Mouse (Mus musculus) macrophage (primary cell): Measurements from ENCODE around the gene Dock9. TPM values are rescaled to one million over a fixed set of nuclear protein-coding genes. Genes with fewer than 3 reads are reported as not detected.
"Not testable (repeated sequence)": the region's sequence is repeated elsewhere in the genome, so short reads cannot be mapped to it uniquely, and the experiment has no call there.

Experiments
- H3K27ac ChIP-seq: fragments of 350-480 bp; formaldehyde crosslinking; 2 replicates; pipeline ENCODE4 v1.9.0; 2021
- H3K36me3 ChIP-seq: fragments of 350-480 bp; formaldehyde crosslinking; 2 replicates; pipeline ENCODE4 v1.9.0; 2021; ENCODE audit errors: inconsistent target
- H3K4me3 ChIP-seq: fragments of 350-480 bp; formaldehyde crosslinking; 2 replicates; pipeline ENCODE4 v1.9.0; 2021; ENCODE audit errors: inconsistent target
- H3K79me2 ChIP-seq: fragments of 350-480 bp; formaldehyde crosslinking; 2 replicates; pipeline ENCODE4 v1.9.0; 2021; ENCODE audit errors: inconsistent target
- WGBS: methylation state at CpG from one replicate; pipeline ENCODE4 v1.1.7; 2026; ENCODE audit warnings: inconsistent platforms; ENCODE audit not compliant: missing documents; 5-methylcytosine and 5-hydroxymethylcytosine counted together
- polyA plus RNA-seq: library from polyadenylated mRNA; stranded (reverse); fragments of 250-400 nt; gene quantifications from 3 replicates; pipeline ENCODE4 v1.2.4, GENCODE M21; 2018; ENCODE audit warnings: inconsistent platforms

Dock9 gene
- polyA plus RNA-seq, 1 experiment from 2014 or later = 0.34 TPM

DNA sequence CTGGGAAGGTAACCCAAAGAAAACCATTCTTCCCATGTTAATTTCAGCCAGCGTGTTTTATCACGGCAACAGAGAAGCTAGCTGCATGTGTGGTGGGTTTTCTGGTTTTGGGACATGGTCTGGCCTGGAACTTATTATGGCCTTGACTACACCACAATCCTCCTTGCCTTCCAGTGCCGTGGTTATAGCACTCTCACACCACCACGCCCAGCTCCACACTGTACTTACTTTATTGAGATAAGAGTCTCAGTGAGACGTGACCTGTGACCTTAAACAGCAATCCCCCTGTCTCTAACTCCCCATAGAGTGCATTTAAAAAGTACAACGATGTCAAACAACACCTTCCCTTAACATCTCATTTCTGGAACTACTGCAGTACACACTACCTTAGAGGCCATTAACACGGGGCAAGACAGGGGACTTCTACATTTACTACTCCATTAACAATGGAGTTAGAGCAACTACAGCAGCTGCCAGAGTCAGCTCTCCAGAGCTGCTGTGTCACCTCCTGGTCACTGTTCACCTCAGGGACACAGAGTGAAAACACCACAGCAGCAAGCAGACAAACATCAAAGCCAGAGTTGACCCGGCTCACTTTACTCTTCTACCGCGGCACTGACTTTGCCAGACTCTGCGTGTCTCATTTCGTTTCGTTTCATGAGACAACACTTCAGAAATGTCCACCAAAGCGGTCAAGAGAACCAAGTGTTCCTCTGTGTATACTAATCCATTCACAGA is 86.4 kb downstream of the Dock9 start:
- WGBS = 74% methylated on average over 14 of the region's 14 CpGs
- H3K4me3 ChIP-seq = no peak overlapping the region
- H3K36me3 ChIP-seq = no peaks in the 10 kb centered on the region
- H3K79me2 ChIP-seq = no peaks in the 10 kb centered on the region
- no peak overlapping the region for H3K27ac ChIP-seq

DNA sequence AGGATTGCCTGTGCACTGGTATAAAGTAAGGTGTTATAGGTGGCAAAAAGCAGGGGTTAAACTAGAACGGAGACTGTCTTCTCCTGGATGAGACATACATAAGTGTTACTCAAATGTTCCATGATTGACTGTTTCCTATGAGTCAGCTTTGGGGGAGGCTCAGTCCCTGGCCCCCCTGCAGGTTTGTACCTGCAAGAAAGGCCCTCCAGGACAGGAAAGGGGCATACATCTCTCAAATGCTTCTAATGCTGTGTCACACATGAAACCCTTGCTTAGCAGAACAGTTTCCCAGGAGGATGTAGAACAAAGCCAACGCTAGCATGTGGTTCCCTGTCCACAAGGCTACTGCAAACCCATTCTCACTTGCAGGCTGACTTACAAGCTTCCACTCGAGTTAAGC is 87.5 kb downstream of the Dock9 start:
- Histone ChIP-seq H3K27ac (no peak overlapping the region), H3K36me3 (no peaks in the 10 kb centered on the region), H3K79me2 (no peaks in the 10 kb centered on the region), H3K4me3 (no peak overlapping the region)
- WGBS = 66% methylated on average over 3 of the region's 3 CpGs

DNA sequence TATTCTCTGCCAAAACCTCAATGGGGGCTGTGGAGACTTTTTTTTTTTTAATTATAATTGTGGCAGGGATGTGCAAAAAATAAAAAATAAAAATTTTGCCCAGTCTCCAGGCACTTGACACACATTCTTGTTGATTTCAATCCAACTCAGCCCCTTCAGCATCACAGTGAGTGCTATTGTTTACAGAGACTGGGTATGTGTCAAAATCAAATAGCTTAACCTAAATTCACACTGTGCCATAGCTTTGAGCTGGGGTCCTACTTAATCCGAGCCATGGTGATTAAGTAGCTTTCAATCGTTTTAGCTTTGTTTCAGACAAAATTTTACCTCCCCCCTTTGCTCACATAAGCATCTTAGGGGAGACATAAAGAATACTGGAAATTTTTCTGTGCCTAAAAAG is 89.4 kb downstream of the Dock9 start:
- no peaks in the 10 kb centered on the region for H3K79me2 ChIP-seq
- 95% methylated on average over 2 of the region's 2 CpGs for WGBS
- H3K36me3 ChIP-seq = no peaks in the 10 kb centered on the region
- no peak overlapping the region for H3K4me3 ChIP-seq
- no peak overlapping the region for H3K27ac ChIP-seq

DNA sequence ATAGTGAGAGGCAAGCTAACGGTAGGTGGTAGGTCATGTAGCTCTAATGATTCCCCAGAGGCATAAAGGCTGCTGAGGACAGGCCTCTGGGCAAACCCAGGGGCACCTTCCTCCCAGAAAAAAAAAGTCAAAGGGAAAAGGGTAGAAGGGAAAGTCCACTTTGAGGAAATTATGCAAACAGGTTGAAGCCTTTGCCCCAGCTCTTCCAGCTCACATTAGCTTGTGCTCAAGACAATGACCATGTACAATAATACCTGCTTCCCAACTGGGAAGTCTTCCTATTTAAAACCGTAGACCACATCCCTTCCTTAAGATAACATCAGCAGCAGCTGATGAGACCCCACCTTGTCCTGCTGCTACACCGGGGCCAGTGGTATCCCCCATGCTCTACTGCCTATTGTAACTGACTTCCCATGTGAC is 91.1 kb downstream of the Dock9 start:
- Histone ChIP-seq H3K27ac (no peak overlapping the region), H3K4me3 (no peak overlapping the region), H3K36me3 (no peaks in the 10 kb centered on the region), H3K79me2 (no peaks in the 10 kb centered on the region)
- 83% methylated on average over 3 of the region's 3 CpGs for WGBS

DNA sequence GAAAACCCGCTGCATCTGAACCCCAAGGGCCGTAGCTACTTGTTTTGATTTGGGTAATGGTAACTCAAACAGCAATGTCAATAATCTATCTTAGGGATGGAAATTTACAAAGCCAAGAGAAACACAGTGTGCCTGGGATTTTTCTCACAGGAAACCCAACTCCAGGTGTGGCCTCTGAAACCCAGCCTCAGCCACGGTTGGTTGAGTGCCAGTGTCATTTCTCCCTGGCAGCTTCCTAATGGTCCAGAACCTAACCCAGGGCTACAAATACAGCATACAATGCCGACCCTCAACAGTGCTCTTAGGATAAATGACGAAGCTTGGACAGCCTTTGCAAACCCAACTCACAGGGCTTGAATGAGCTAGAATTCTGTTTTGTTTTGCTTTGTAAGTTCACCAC is 92.0 kb downstream of the Dock9 start:
- Histone ChIP-seq H3K36me3 (no peaks in the 10 kb centered on the region), H3K27ac (no peak overlapping the region), H3K79me2 (no peaks in the 10 kb centered on the region), H3K4me3 (no peak overlapping the region)
- 77% methylated on average over 5 of the region's 5 CpGs for WGBS

DNA sequence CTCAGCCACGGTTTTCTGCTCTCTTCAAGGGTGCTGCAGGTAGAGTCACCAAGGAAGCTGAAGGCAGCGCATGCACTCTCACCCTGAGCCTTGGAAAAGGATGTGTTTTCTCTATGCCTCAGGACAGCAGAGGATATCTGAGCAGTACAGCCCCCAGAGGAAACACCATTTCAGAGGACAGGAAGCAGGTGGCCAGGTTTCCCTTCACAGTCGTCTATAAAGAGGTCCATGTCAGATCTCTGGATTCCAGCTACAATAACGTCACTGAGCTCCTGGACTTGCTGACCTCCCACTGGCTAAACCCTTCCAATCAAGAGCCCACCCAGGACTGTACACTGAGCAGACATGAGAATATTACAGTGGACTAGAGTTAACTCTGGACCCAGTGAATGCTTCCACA is 95.1 kb downstream of the Dock9 start:
- Histone ChIP-seq H3K4me3 (no peak overlapping the region), H3K36me3 (no peaks in the 10 kb centered on the region), H3K79me2 (no peaks in the 10 kb centered on the region), H3K27ac (no peak overlapping the region)
- WGBS = 10% methylated on average over 4 of the region's 4 CpGs

DNA sequence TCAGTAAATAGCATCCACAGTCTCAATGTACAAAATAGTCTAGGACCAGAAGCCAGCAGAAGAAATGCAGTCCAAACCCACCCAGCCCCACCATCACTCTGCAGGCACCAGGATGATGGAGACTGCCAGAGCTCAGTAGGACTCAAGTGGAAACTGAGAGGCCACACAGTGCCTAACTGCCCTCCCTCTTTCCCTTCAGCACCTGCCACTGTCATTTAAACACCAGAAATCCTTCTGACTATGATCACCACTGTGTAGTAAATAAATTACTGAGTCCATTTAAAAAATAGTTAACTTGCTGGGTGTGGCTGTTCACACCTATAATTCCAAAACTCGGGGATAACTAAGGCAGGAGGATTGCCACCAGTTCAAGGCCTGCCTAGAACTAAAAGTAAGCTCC is 97.6 kb downstream of the Dock9 start:
- H3K36me3 ChIP-seq = no peaks in the 10 kb centered on the region
- H3K4me3 ChIP-seq = no peak overlapping the region
- H3K27ac ChIP-seq = no peak overlapping the region
- WGBS = 94% methylated on average over 1 of the region's 1 CpGs
- no peaks in the 10 kb centered on the region for H3K79me2 ChIP-seq

DNA sequence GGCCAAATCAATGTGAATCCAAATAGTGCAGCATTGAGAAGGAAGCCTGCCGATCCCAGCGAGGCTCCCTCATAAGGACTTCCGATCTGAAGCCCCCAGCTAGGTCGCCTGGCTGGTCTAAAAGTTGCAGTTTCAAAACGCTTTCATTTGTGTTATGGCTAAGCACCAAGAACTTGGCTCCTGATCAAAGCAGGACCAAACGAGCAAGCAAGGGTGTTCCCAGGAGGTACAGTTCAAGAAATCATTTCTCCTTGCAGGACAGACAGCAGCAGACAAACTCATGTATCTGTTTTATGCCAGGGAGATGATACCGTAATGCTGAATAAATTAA is 99.1 kb downstream of the Dock9 start:
- Histone ChIP-seq H3K36me3 (no peaks in the 10 kb centered on the region), H3K79me2 (no peaks in the 10 kb centered on the region), H3K27ac (no peak overlapping the region), H3K4me3 (no peak overlapping the region)
- WGBS = 71% methylated on average over 7 of the region's 7 CpGs

DNA sequence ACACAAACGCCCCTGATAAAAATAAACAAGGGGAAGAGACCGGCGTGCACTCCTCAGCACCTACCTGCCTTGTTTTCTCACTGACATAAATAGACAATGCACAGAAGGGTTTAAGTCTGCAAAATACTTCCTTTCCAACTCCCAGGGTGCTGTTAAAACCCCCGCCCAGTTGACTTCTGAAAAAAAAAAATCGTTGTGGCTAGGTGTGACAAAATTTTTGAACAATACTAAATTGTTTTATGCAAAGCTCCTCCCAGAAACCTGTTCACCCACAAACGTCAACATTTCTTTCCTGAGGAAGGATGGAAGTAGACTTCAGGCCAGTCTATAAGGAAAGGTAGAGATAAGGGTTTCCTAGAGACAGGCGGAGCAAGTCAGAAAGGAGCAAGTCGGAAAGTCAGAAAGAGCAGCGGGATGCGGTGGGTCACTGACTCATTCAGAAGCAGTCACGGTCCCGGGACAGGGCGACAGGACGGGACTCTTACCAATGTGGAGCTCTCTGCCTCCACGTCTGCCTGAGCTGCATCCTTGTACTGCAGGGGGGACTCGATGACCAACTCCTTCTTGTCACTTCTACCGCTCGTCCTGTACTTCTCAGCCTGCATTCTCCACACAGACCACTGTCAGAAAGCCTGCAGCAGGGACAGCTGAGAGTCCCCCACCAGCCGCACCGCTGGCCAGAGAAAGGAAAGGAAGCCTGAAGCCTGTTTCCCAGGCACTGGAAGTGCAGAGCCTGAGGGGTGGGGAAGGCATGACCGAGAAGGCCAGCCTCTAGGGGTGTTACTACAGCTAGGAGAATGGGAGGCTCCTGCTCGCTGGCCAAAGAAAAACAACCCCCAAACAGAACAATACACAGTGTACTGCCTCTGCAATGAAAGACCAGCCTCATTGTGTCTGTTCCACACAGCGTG is 99.7 kb downstream of the Dock9 start:
- Histone ChIP-seq H3K79me2 (no peaks in the 10 kb centered on the region), H3K36me3 (no peaks in the 10 kb centered on the region), H3K27ac (no peak overlapping the region), H3K4me3 (no peak overlapping the region)
- WGBS = 25% methylated on average over 23 of the region's 23 CpGs

DNA sequence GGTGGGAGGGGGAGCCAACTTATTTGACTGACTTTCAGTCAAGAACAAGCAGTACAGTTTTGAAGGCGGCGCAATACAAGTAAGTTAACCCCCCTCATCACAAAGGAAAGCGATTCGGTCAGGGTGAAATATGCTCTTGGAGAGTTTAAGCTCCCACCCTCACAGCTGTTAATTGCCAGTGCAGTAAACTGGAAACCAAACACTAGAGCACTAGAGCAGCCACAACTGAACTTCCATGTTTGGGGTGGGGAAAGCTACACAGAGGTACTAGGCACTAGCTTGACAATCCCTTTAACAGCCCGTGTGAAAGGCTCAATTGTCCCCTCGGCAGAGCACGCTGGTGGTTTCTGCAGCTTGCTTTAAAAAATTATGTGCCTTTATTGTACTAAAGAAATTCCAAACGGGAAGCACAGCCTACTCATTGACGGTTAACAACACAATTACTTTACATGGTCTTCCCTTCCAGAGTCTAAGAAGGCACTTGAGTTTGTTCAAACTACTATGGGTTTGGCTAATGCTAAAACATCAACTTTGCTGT is 100.4 kb downstream of the Dock9 start:
- Histone ChIP-seq H3K4me3 (no peak overlapping the region), H3K27ac (no peak overlapping the region), H3K36me3 (no peaks in the 10 kb centered on the region), H3K79me2 (no peaks in the 10 kb centered on the region)
- WGBS = 7% methylated on average over 9 of the region's 9 CpGs

DNA sequence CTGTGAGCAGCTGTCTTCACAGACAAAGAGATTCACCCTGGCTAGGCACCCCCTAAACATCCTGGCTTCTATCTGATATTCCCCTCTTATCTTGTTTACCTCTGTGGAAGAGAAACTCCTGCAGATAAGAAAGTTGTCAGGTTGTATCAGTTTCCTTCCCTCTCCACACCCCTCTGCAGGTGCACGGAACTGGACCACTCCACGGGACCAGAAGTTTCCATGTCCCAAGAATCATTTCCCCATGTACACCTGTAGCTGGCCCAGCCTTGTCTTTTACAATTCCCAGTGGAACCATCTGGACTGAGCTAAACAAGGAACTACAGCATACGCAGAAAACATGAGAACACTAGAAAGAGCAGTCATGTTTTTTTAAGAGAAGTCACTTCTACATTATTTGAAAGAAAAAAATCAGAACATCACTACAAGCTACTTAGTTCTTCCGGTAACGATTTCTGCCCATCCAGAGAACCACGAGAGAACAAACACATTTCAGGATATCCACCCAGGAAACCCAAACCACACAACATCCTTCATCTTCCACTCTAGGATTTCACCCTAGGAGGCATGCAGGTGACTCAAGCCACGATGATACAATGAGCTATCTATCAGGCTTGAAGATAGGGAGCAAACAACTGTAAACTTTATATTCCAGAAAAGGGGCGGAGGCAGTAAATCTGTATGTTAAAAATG is 101.1 kb downstream of the Dock9 start:
- Histone ChIP-seq H3K27ac (no peak overlapping the region), H3K4me3 (no peak overlapping the region), H3K79me2 (no peaks in the 10 kb centered on the region), H3K36me3 (no peaks in the 10 kb centered on the region)
- WGBS = 8% methylated on average over 8 of the region's 8 CpGs

DNA sequence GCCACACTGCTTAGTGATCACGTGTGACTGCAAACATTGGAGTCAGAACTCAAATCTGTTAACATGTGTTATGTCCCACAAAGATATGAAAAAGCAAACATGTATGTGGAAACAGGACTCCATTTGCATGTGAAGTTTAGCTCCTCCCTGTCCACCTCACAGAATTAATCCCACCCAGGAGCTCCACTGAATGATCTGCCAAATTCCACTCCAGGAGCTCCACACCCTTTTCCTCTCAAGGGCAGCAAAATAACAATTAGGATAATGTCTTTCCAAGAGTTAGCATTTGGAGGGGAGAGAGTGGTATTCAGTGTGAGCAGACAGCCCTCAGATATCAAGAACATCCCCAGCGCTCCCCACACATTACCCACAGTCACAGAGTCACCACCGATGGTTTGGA is 102.9 kb downstream of the Dock9 start:
- WGBS = 78% methylated on average over 3 of the region's 3 CpGs
- H3K4me3 ChIP-seq = no peak overlapping the region
- no peaks in the 10 kb centered on the region for H3K79me2 ChIP-seq
- H3K36me3 ChIP-seq = no peaks in the 10 kb centered on the region
- no peak overlapping the region for H3K27ac ChIP-seq

DNA sequence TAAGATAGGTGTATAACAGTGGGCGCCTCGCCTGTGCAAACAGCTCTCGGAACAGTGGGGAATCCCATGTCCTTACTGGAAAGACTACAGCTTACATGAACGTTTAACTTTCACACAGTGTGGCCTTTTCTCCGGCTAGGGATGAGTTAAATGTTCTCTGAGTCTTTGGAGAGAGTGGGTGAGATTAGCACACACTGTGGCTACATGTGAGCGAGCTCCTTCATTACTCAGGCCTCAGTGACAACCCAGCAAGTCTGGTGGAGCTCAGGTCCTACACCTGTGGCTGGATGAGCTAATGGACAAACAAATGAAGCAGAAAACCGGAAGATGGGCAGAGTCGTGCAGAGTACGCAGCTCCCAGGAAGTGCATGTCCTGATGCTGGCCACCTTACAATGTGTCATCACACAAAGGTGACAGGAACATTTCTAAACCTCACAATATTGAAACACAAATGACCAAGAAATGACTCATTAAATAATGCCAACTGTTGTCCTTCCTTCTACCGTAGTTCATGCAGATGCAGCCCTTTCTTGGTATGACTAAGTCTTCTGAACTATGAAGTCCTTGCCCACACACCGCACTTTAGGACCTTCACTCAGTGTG is 103.5 kb downstream of the Dock9 start:
- H3K27ac ChIP-seq = no peak overlapping the region
- WGBS = 90% methylated on average over 11 of the region's 11 CpGs

DNA sequence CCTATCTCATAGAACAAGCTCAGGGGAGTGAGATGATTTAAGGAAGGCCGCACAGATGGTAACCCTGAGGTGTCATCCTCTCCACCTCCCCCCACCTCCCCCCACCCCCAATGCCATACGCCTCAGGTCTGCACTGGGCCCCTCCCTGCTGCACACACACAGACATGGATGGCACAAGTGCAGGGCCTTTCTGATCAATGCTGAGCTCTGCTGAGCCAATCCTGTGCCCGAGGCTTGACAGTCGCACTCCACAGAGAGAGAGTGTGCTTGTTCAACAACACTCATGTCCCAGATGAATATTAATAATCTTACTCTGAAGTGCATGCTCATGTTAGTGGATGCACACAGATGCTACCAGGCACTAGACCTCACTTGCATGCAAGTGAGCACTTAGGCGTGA is 108.0 kb downstream of the Dock9 start:
- not testable (repeated sequence) for H3K27ac ChIP-seq, H3K36me3 ChIP-seq, H3K4me3 ChIP-seq, H3K79me2 ChIP-seq
- 93% methylated on average over 2 of the region's 5 CpGs for WGBS

More for the DNA sequence above, 103.5 kb downstream of the Dock9 start:
- H3K36me3 ChIP-seq = no peaks in the 10 kb centered on the region
- H3K4me3 ChIP-seq = no peak overlapping the region
- H3K79me2 ChIP-seq = no peaks in the 10 kb centered on the region
